Mouse (Mus musculus): ENCODE results near the gene Flot1.

Gene Flot1

GRCm38 (mm10) chr17:35861198-35861857 lies 38.3 kb downstream of the Flot1 start, which contains the start of gene Nrm:
Gene Nrm, plus strand, starts transcription at chr17:35861318.
- TF ChIP-seq NANOG (IDR thresholded peaks at IDR 0.05; ENCODE audit: borderline replicate concordance, low read length): no peak
- H3K4me3 ChIP-seq (replicated peaks; ENCODE audit: low read length): peak within 1 kb of the TSS; percentile 94

DNA sequence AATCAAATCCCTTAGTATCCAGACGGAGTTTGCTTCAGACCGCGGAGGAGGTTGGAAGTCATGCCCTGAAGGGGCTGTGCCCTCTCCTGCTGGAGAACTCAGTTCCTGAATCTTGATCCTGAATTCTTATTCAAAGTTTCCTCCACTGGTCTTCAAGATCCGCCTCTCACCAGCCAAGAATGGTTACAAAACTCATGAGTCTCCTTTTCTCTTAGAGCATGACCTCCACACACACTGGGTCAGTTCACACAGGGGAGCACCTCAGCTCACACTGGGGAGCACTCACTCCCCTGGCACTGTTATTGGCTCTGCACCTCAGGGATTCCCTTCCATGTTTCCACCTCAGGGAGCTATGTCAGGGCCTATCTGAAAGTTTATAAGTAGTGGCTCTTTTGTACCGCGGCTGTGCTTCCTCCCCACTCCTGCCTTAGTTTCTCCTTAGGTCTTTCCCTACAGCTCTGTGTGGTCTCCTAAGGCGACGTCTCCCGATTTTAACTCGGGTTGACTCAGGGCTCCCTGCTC lies 41.9 kb downstream of the Flot1 start:
- TF ChIP-seq NANOG (IDR thresholded peaks at IDR 0.05; ENCODE audit: borderline replicate concordance, low read length): no peak
- TF ChIP-seq CTCF (conservative IDR thresholded peaks at IDR 0.05; ENCODE audit: low read length): no peak
- TF ChIP-seq POU5F1 (IDR thresholded peaks at IDR 0.05; ENCODE audit: borderline replicate concordance, low read length): no peak
- H3K9me3 ChIP-seq (ENCODE audit: low read length): no peaks in the 10 kb centered on the region
- H3K27me3 ChIP-seq (ENCODE audit: insufficient read depth, low read length): peaks cover 11% of the 10 kb centered on the region
- peak overlapping the region; percentile 88 for H3K4me3 ChIP-seq (replicated peaks; ENCODE audit: low read length)
- peaks cover 80% of the 10 kb centered on the region for H3K4me1 ChIP-seq (replicated peaks; ENCODE audit: low read depth, low read length)
- H3K36me3 ChIP-seq (ENCODE audit: insufficient read depth, low read length): peaks cover 31% of the 10 kb centered on the region

More at GRCm38 (mm10) chr17:35861198-35861857, 38.3 kb downstream of the Flot1 start, which contains the start of gene Nrm:
- Histone ChIP-seq H3K36me3 (ENCODE audit: insufficient read depth, low read length) (peaks cover 52% of the 10 kb centered on the region), H3K27me3 (ENCODE audit: insufficient read depth, low read length) (no peaks in the 10 kb centered on the region), H3K4me1 (replicated peaks; ENCODE audit: low read depth, low read length) (peaks cover 80% of the 10 kb centered on the region), H3K9me3 (ENCODE audit: low read length) (no peaks in the 10 kb centered on the region)

- TF ChIP-seq CTCF (conservative IDR thresholded peaks at IDR 0.05; ENCODE audit: low read length): no peak
- TF ChIP-seq POU5F1 (IDR thresholded peaks at IDR 0.05; ENCODE audit: borderline replicate concordance, low read length): no peak
- no peak for TF ChIP-seq NANOG (IDR thresholded peaks at IDR 0.05; ENCODE audit: borderline replicate concordance, low read length)
- Histone ChIP-seq H3K36me3 (ENCODE audit: insufficient read depth, low read length) (peaks cover 29% of the 10 kb centered on the region), H3K4me3 (replicated peaks; ENCODE audit: low read length) (peak within 1 kb of the TSS; percentile 88), H3K4me1 (replicated peaks; ENCODE audit: low read depth, low read length) (peaks cover 80% of the 10 kb centered on the region), H3K9me3 (ENCODE audit: low read length) (no peaks in the 10 kb centered on the region), H3K27me3 (ENCODE audit: insufficient read depth, low read length) (peaks cover 11% of the 10 kb centered on the region)
Measured at GRCm38 (mm10) chr17:35865481-35866280, 42.7 kb downstream of the Flot1 start, which contains the start of gene Ppp1r18. Gene Ppp1r18, plus strand, starts transcription at chr17:35865593.

GRCm38 (mm10) chr17:35866281-35866831 lies 43.3 kb downstream of the Flot1 start:
- Histone ChIP-seq H3K27me3 (ENCODE audit: insufficient read depth, low read length) (peaks cover 11% of the 10 kb centered on the region), H3K4me1 (replicated peaks; ENCODE audit: low read depth, low read length) (peaks cover 86% of the 10 kb centered on the region), H3K4me3 (replicated peaks; ENCODE audit: low read length) (peak overlapping the region; percentile 88), H3K9me3 (ENCODE audit: low read length) (no peaks in the 10 kb centered on the region), H3K36me3 (ENCODE audit: insufficient read depth, low read length) (peaks cover 33% of the 10 kb centered on the region)
- TF ChIP-seq POU5F1 (IDR thresholded peaks at IDR 0.05; ENCODE audit: borderline replicate concordance, low read length): no peak
- no peak for TF ChIP-seq CTCF (conservative IDR thresholded peaks at IDR 0.05; ENCODE audit: low read length)

DNA sequence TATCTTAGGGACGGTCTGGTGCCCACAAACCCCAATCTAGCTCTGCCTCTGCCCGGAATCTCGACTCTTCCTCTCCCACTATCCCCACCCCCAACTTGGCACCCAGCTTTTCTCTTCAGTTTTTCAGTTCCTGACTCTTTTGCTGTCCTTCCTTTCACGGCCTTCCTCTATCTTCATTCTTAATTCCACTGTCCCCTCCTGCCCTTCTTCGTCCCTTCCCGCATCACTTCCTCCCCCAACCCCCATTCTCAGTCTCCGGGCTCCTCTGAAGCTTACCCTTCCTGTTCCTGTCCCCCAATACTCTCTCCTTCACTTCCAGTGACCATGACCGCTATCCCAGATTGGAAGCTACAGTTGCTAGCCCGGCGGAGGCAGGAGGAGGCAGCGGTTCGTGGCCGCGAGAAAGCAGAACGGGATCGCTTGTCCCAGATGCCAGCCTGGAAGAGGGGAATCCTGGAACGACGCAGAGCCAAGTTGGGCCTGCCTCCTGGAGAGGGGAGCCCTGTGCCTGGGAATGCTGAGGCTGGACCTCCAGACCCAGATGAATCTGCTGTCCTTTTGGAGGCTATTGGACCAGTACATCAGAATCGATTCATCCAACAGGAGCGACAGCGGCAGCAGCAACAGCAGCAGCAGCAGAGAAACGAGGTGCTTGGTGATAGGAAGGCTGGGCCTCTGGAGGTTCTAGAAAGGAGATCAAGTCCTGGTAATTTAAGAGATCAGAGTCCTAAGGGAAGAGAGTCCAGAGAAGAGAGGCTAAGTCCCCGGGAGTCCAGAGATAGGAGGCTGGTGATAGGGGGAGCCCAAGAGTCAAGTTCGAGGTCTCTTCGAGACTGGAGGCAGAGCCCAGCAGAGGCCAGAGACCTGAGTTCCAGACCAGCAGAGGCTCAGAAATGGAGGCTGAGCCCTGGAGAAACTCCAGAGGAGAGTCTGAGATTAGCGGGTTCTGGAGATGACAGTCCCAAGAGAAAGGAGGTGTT lies 44.2 kb downstream of the Flot1 start:
- TF ChIP-seq CTCF (conservative IDR thresholded peaks at IDR 0.05; ENCODE audit: low read length) (0 out of 2 replicates have a peak, but pooled peaks have one; percentile 4), NANOG (IDR thresholded peaks at IDR 0.05; ENCODE audit: borderline replicate concordance, low read length) (no peak), POU5F1 (IDR thresholded peaks at IDR 0.05; ENCODE audit: borderline replicate concordance, low read length) (no peak)
- H3K36me3 ChIP-seq (ENCODE audit: insufficient read depth, low read length): peaks cover 39% of the 10 kb centered on the region
- H3K9me3 ChIP-seq (ENCODE audit: low read length): no peaks in the 10 kb centered on the region
- peaks cover 11% of the 10 kb centered on the region for H3K27me3 ChIP-seq (ENCODE audit: insufficient read depth, low read length)
- peaks cover 86% of the 10 kb centered on the region for H3K4me1 ChIP-seq (replicated peaks; ENCODE audit: low read depth, low read length)
- H3K4me3 ChIP-seq (replicated peaks; ENCODE audit: low read length): peak overlapping the region; percentile 88

DNA sequence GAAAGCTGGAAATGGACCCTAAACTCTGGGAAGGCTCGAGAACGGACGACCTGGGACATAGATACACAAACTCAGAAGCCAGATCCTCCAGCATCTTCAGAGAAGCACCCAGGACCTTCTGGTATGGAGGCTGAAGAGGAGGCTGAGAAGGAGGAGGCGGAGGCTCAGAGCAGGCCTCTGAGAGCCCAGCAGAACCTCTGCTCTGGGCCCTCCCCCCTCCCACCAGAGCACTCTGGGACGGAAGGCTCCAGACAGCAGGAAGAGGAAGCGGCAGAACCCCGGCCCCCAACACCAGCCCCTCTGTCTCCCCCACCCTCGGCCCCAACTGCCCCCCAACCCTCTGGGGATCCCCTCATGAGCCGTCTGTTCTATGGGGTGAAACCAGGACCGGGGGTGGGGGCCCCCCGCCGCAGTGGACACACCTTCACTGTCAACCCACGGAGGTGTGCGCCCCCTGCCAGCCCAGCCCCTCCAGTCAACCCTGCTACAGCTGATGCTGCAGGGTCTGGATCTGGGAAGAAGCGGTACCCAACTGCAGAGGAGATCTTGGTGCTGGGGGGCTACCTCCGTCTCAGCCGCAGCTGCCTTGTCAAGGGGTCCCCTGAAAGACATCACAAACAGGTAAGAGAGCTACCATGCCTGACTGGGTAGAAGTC lies 45.3 kb downstream of the Flot1 start:
- H3K27me3 ChIP-seq (ENCODE audit: insufficient read depth, low read length): peaks cover 11% of the 10 kb centered on the region
- peak overlapping the region; percentile 88 for H3K4me3 ChIP-seq (replicated peaks; ENCODE audit: low read length)
- no peaks in the 10 kb centered on the region for H3K9me3 ChIP-seq (ENCODE audit: low read length)
- peaks cover 45% of the 10 kb centered on the region for H3K36me3 ChIP-seq (ENCODE audit: insufficient read depth, low read length)
- peaks cover 84% of the 10 kb centered on the region for H3K4me1 ChIP-seq (replicated peaks; ENCODE audit: low read depth, low read length)
- TF ChIP-seq POU5F1 (IDR thresholded peaks at IDR 0.05; ENCODE audit: borderline replicate concordance, low read length) (no peak), NANOG (IDR thresholded peaks at IDR 0.05; ENCODE audit: borderline replicate concordance, low read length) (no peak), CTCF (conservative IDR thresholded peaks at IDR 0.05; ENCODE audit: low read length) (no peak)

DNA sequence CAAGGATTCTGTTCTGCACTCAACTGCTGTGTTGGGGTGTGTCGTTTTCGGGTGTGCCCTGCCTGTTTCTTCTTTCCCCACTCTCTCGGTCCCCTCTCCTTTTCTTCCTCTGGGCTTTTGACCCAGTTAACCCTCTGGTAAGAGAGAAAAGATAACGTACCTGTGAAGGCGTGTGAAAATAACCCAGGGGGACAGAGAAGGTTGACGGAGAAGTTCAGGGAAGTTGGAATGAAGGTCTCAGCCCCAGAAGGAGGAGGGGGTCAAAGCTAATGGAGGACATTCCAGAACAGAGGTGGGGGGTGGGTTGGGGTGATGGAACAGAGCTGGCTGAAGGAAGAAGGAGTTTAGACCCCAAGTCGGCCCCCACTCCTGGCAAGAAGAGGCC lies 45.9 kb downstream of the Flot1 start:
- TF ChIP-seq POU5F1 (IDR thresholded peaks at IDR 0.05; ENCODE audit: borderline replicate concordance, low read length) (no peak), CTCF (conservative IDR thresholded peaks at IDR 0.05; ENCODE audit: low read length) (no peak), NANOG (IDR thresholded peaks at IDR 0.05; ENCODE audit: borderline replicate concordance, low read length) (no peak)

More for the DNA sequence above, 45.9 kb downstream of the Flot1 start:
- H3K9me3 ChIP-seq (ENCODE audit: low read length): no peaks in the 10 kb centered on the region
- peaks cover 11% of the 10 kb centered on the region for H3K27me3 ChIP-seq (ENCODE audit: insufficient read depth, low read length)
- peaks cover 43% of the 10 kb centered on the region for H3K36me3 ChIP-seq (ENCODE audit: insufficient read depth, low read length)
- peaks cover 82% of the 10 kb centered on the region for H3K4me1 ChIP-seq (replicated peaks; ENCODE audit: low read depth, low read length)
- H3K4me3 ChIP-seq (replicated peaks; ENCODE audit: low read length): peak overlapping the region; percentile 88

Measured in E14TG2a.4 (cell line).